Mouse (Mus musculus) spleen, adult 2 months (tissue): ENCODE data around the gene Kif1b. TPM values are rescaled to one million over a fixed set of nuclear protein-coding genes. Genes with fewer than 3 reads are reported as not detected.

Experiments
- DNase-seq, 2 experiments: peaks; one replicate each; pipeline versions ENCODE4 v3.0.0 to v3.0.0-alpha.2; 2012 to 2021; ENCODE audit warnings: low spot score in 2 of 2, low read depth in 1 of 2
- H3K27ac ChIP-seq: fragments of 200-500 bp; 2 replicates; pipeline ENCODE4 v1.5.1; 2012; ENCODE audit warnings: low read length, inconsistent platforms; ENCODE audit not compliant: insufficient read depth
- H3K27me3 ChIP-seq: fragments of 200-500 bp; 2 replicates; pipeline ENCODE4 v1.6.1; 2012; ENCODE audit warnings: mild to moderate bottlenecking, moderate library complexity, low read length, inconsistent platforms; ENCODE audit not compliant: control insufficient read depth, insufficient read depth
- H3K36me3 ChIP-seq: fragments of 200-500 bp; 2 replicates; pipeline ENCODE4 v1.6.1; 2012; ENCODE audit warnings: mild to moderate bottlenecking, low read length, inconsistent platforms; ENCODE audit not compliant: control insufficient read depth, insufficient read depth
- H3K4me1 ChIP-seq: fragments of 200-500 bp; 2 replicates; pipeline ENCODE4 v1.6.1; 2011; ENCODE audit warnings: inconsistent platforms; ENCODE audit not compliant: control insufficient read depth, insufficient read depth, insufficient read length
- H3K4me3 ChIP-seq: fragments of 200-500 bp; 2 replicates; pipeline ENCODE4 v1.5.1; 2011; ENCODE audit warnings: mild to moderate bottlenecking, inconsistent platforms; ENCODE audit not compliant: insufficient read depth, insufficient read length; ENCODE audit errors: extremely low read depth
- CTCF ChIP-seq: fragments of 200-500 bp; IDR thresholded peaks from 2 replicates; pipeline ENCODE4 v1.5.1; 2011; ENCODE audit warnings: mild to moderate bottlenecking, inconsistent platforms; ENCODE audit not compliant: insufficient read depth, insufficient read length, insufficient replicate concordance; ENCODE audit errors: extremely low read depth
- POLR2A ChIP-seq: fragments of 200-500 bp; IDR thresholded peaks from 2 replicates; pipeline ENCODE4 v1.6.1; 2011; ENCODE audit warnings: low read depth, low read length, inconsistent platforms
- WGBS: fragments of 180-500 bp; shearing (Covaris S2); methylation state at CpG from one replicate; pipeline ENCODE4 v1.1.7; 2018; 5-methylcytosine and 5-hydroxymethylcytosine counted together
- polyA plus RNA-seq: library from polyadenylated mRNA; depleted of rRNA; stranded (reverse); fragments of >200 nt; gene quantifications from 2 replicates; pipeline ENCODE4 v1.2.3, GENCODE M21; 2012

Gene Kif1b
- polyA plus RNA-seq, 1 experiment: 12.6 TPM

GRCm38 (mm10) chr4:149296501-149296900 lies 11.0 kb downstream of the Kif1b start:
- WGBS: 90% methylated on average over 2 of the region's 2 CpGs
- no peak for DNase-seq
- Histone ChIP-seq H3K27ac (no peak overlapping the region), H3K4me1 (peaks cover 7% of the 10 kb centered on the region; the same call in 1 of the 2 replicates), H3K36me3 (no peaks in the 10 kb centered on the region), H3K27me3 (no peaks in the 10 kb centered on the region), H3K4me3 (no peak overlapping the region)
- TF ChIP-seq POLR2A (no peak), CTCF (no peak)

- TF ChIP-seq CTCF (no peak), POLR2A (no peak)
- no peak for DNase-seq
- no peaks in the 10 kb centered on the region for H3K27me3 ChIP-seq
- H3K4me1 ChIP-seq: peaks cover 7% of the 10 kb centered on the region; the same call in 1 of the 2 replicates
- 85% methylated on average over 5 of the region's 5 CpGs for WGBS
- no peak overlapping the region for H3K4me3 ChIP-seq
- no peak overlapping the region for H3K27ac ChIP-seq
- H3K36me3 ChIP-seq: peaks cover 2% of the 10 kb centered on the region; the same call in 1 of the 2 replicates
Observed at GRCm38 (mm10) chr4:149292984-149293383, 14.5 kb downstream of the Kif1b start.

GRCm38 (mm10) chr4:149291061-149291460 lies 16.4 kb downstream of the Kif1b start:
- TF ChIP-seq CTCF: no peak
- TF ChIP-seq POLR2A: no peak
- peaks cover 7% of the 10 kb centered on the region; the same call in 1 of the 2 replicates for H3K4me1 ChIP-seq
- no peak overlapping the region for H3K27ac ChIP-seq
- H3K27me3 ChIP-seq: no peaks in the 10 kb centered on the region
- 80% methylated on average over 9 of the region's 9 CpGs for WGBS
- DNase-seq: no peak
- H3K4me3 ChIP-seq: no peak overlapping the region
- peaks cover 2% of the 10 kb centered on the region; the same call in 1 of the 2 replicates for H3K36me3 ChIP-seq

- peaks cover 7% of the 10 kb centered on the region; the same call in 1 of the 2 replicates for H3K4me1 ChIP-seq
- H3K27ac ChIP-seq: no peak overlapping the region
- 75% methylated on average over 7 of the region's 7 CpGs for WGBS
- H3K36me3 ChIP-seq: peaks cover 2% of the 10 kb centered on the region; the same call in 1 of the 2 replicates
- no peak overlapping the region for H3K4me3 ChIP-seq
- H3K27me3 ChIP-seq: no peaks in the 10 kb centered on the region
- no peak for DNase-seq
- TF ChIP-seq CTCF (no peak), POLR2A (no peak)
Observed at GRCm38 (mm10) chr4:149290157-149290750, 17.2 kb downstream of the Kif1b start.

- no peaks in the 10 kb centered on the region for H3K4me1 ChIP-seq
- WGBS: 92% methylated on average over 8 of the region's 8 CpGs
- TF ChIP-seq POLR2A (no peak), CTCF (no peak)
Observed at GRCm38 (mm10) chr4:149286287-149287137, 21.0 kb downstream of the Kif1b start.

GRCm38 (mm10) chr4:149285691-149286090 lies 21.8 kb downstream of the Kif1b start:
- H3K4me3 ChIP-seq: no peak overlapping the region
- WGBS: 90% methylated on average over 1 of the region's 1 CpGs
- no peak for DNase-seq
- H3K36me3 ChIP-seq: peaks cover 2% of the 10 kb centered on the region; the same call in 1 of the 2 replicates
- H3K27me3 ChIP-seq: no peaks in the 10 kb centered on the region
- H3K4me1 ChIP-seq: no peaks in the 10 kb centered on the region
- H3K27ac ChIP-seq: no peak overlapping the region
- TF ChIP-seq POLR2A (no peak), CTCF (no peak)

More at GRCm38 (mm10) chr4:149286287-149287137, 21.0 kb downstream of the Kif1b start:
- no peak for DNase-seq
- no peak overlapping the region for H3K27ac ChIP-seq
- H3K36me3 ChIP-seq: peaks cover 2% of the 10 kb centered on the region; the same call in 1 of the 2 replicates
- no peaks in the 10 kb centered on the region for H3K27me3 ChIP-seq
- no peak overlapping the region for H3K4me3 ChIP-seq
